11 mouse cellular contexts compared by ENCODE assay signal in the genomic region with DNA sequence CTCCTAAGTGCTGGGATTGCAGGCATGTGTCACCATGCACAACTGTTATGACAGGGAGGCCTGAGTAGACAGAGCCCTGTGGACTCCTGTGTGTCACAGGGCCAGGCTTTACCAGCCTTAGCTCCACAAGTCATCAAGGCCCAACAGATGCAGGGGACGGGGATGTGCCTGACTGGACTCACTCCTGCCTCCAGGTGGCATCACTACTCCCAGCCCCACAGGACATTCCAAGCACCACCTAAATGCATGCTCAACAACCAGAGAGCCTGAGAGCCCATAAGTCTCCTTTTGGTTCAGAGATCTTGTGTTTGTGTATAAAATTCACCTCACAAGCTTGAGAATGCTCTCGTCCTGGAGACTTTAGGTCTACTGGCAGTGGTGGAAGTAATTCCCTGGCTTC. TPM values are rescaled to one million over a fixed set of nuclear protein-coding genes. Genes with fewer than 3 reads are reported as not detected.
DNase-seq lines count a peak whose midpoint lies in the region; ATAC-seq and TF ChIP-seq lines count a peak whose summit lies in the region.
"Had no signal": no experiment of that assay in that cellular context is flagged by ENCODE, and none has a peak within 500 bp of the region (broad histone marks: within the 10 kb centered on the region; RNA-seq: fewer than 3 reads in every experiment).

No protein-coding gene starts in this region.

- TF ChIP-seq CTCF in cerebellum, adult 2 months (IDR thresholded peaks at IDR 0.05; ENCODE audit: borderline replicate concordance, insufficient read depth, low read depth, low read length), result 0 out of 2 replicates have a peak, but pooled peaks have one; percentile 34
- peak; percentile 16 for TF ChIP-seq CTCF in left cerebral cortex, adult 2 months (IDR thresholded peaks at IDR 0.05)

- 85% methylated on average over 2 of the region's 2 CpGs for WGBS in cerebellum, adult 2 months

- H3K4me3 ChIP-seq in cerebellum, adult 2 months (replicated peaks; ENCODE audit: insufficient read depth, low read depth, low read length), result no peak overlapping the region
- H3K4me3 ChIP-seq in left cerebral cortex, adult 2 months, result no peak overlapping the region
- H3K4me3 ChIP-seq: midbrain, embryonic 13.5 days; neural tube, embryonic 12.5 days had no signal

- TF ChIP-seq POLR2A in cerebellum, adult 2 months (IDR thresholded peaks at IDR 0.05; ENCODE audit: borderline replicate concordance, insufficient read depth, low read length), result no peak

- peak; percentile 47 for ATAC-seq in erythroid progenitor cell, adult 5-6 weeks (replicated peaks; ENCODE audit: low FRiP score, poor library complexity, severe bottlenecking)
- ATAC-seq in megakaryocyte progenitor cell, adult 5-6 weeks (replicated peaks; ENCODE audit: poor library complexity), result 0 out of 2 replicates have a peak, but pooled peaks have one; percentile 5
- ATAC-seq: midbrain, embryonic 13.5 days had no signal

- H3K27me3 ChIP-seq in cerebellum, adult 2 months (ENCODE audit: control insufficient read depth, insufficient read depth, low read length), result no peaks in the 10 kb centered on the region
- H3K27me3 ChIP-seq: midbrain, embryonic 13.5 days; neural tube, embryonic 12.5 days had no signal

- intact Hi-C loops in left cerebral cortex, adult 2 months (cut with DNase I), result no loop called here
- intact Hi-C loops in left cerebral cortex, postnatal 4 days (cut with DNase I), result no loop called here

- no peak for DNase-seq in cerebellum, adult 2 months
- DNase-seq in cerebellum, postnatal 4 days (ENCODE audit: low spot score in 2 of 2), result no peak
- no peak for DNase-seq in left cerebral cortex, adult 2 months (ENCODE audit: extremely low spot score in 1 of 2, low spot score in 2 of 2)
- no peak for DNase-seq in left cerebral cortex, postnatal 4 days
- no peak for DNase-seq in thymus, postnatal 10 days (ENCODE audit: low spot score in 2 of 2)
- DNase-seq in urinary bladder, postnatal 14 days (ENCODE audit: low spot score), result no peak
- DNase-seq: heart, postnatal 10 days had no signal

- peaks cover 20% of the 10 kb centered on the region for H3K4me1 ChIP-seq in cerebellum, adult 2 months (ENCODE audit: control insufficient read depth, insufficient read depth, low read length)
- H3K4me1 ChIP-seq: midbrain, embryonic 13.5 days; neural tube, embryonic 12.5 days had no signal

- H3K27ac ChIP-seq in cerebellum, adult 2 months (ENCODE audit: insufficient read depth, low read length), result no peak overlapping the region
- no peak overlapping the region for H3K27ac ChIP-seq in left cerebral cortex, adult 2 months
- H3K27ac ChIP-seq: midbrain, embryonic 13.5 days; neural tube, embryonic 12.5 days had no signal

RNA-seq across cellular contexts. Expression of gene Ccdc74a, which starts 8.7 kb away (rescaled TPM):
- polyA plus RNA-seq in cerebellum, adult 2 months (2012; rRNA removed), result 112 and 123 TPM in 2 replicates
- total RNA-seq in left cerebral cortex, adult 2 months (2021), result 10 to 100 TPM; 22.9 to 26.2 TPM
- total RNA-seq in left cerebral cortex, postnatal 4 days (2021), result 10 to 100 TPM; 17.5 to 20.9 TPM
- 5.0 and 11.5 TPM in 2 replicates for total RNA-seq in erythroid progenitor cell, adult 5-6 weeks (2015; ENCODE audit: low replicate concordance)
- 2.8 and 13.5 TPM in 2 replicates for total RNA-seq in erythroid progenitor cell, adult 5-6 weeks (2017; ENCODE audit: low replicate concordance)
- 1.0 and 1.5 TPM in 2 replicates for total RNA-seq in megakaryocyte progenitor cell, adult 5-6 weeks (2015)
- 0.51 TPM in 1 of 2 replicates, not detected in the other for total RNA-seq in megakaryocyte progenitor cell, adult 5-6 weeks (2017)

RNA-seq across cellular contexts. Expression of gene Smpd4, which starts 18.5 kb away (rescaled TPM):
- polyA plus RNA-seq in cerebellum, adult 2 months (2012; rRNA removed), result 113 and 125 TPM in 2 replicates
- 10 to 100 TPM; 73.7 to 82.8 TPM for total RNA-seq in left cerebral cortex, adult 2 months (2021)
- total RNA-seq in left cerebral cortex, postnatal 4 days (2021), result 10 to 100 TPM; 49.9 to 51.7 TPM
- total RNA-seq in erythroid progenitor cell, adult 5-6 weeks (2015; ENCODE audit: low replicate concordance), result 59.1 and 97.3 TPM in 2 replicates
- 32.6 and 43.5 TPM in 2 replicates for total RNA-seq in erythroid progenitor cell, adult 5-6 weeks (2017; ENCODE audit: low replicate concordance)
- total RNA-seq in megakaryocyte progenitor cell, adult 5-6 weeks (2015), result 59.3 and 76.5 TPM in 2 replicates
- total RNA-seq in megakaryocyte progenitor cell, adult 5-6 weeks (2017), result 49.1 and 49.3 TPM in 2 replicates

RNA-seq across cellular contexts. Expression of gene Slc7a4, which starts 54.6 kb away (rescaled TPM):
- polyA plus RNA-seq in cerebellum, adult 2 months (2012; rRNA removed), result 40.8 and 46.2 TPM in 2 replicates
- total RNA-seq in left cerebral cortex, adult 2 months (2021), result 10 to 100 TPM; 82.7 to 83.0 TPM
- 10 to 100 TPM; 48.1 to 53.6 TPM for total RNA-seq in left cerebral cortex, postnatal 4 days (2021)
- total RNA-seq in erythroid progenitor cell, adult 5-6 weeks (2015; ENCODE audit: low replicate concordance), result 2.2 TPM in 1 of 2 replicates, not detected in the other
- not detected in 2 replicates for total RNA-seq in erythroid progenitor cell, adult 5-6 weeks (2017; ENCODE audit: low replicate concordance)
- total RNA-seq in megakaryocyte progenitor cell, adult 5-6 weeks (2015), result 1.2 and 1.4 TPM in 2 replicates
- 4.2 and 5.6 TPM in 2 replicates for total RNA-seq in megakaryocyte progenitor cell, adult 5-6 weeks (2017)

Comparison
In these comparisons a context has a peak if more than half of its experiments do, and no peak if none do; other contexts are left out.
1. RNA of gene Slc7a4, which starts 54.6 kb away (total RNA-seq): 82.7 to 83.0 TPM in left cerebral cortex, adult 2 months and 48.1 to 53.6 TPM in left cerebral cortex, postnatal 4 days; 1.2 to 5.6 TPM in megakaryocyte progenitor cell, adult 5-6 weeks and 2.2 TPM in erythroid progenitor cell, adult 5-6 weeks; every median in the first group is over 4 times any median in the second.